In the genomic region with DNA sequence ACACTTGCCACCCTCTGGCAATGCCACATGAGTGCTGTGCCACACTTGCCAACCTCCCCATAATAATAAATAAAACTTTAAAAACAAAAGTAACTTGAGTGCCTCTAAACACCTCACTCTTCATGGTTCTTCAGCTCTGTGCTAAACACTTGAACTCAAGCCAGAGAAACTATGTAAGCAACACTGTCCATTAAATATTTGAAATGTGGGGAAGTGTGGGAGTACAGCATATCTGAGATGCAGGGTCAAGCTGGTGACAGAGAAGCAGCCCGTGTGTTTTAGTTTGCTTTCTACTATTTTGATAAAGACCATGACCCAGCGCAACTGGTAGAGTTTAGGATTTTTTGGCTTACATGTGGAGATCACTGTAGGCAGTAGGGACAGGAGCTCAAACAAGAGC, we compare ENCODE assay signal across 27 mouse cellular contexts.
DNase-seq lines count a peak whose midpoint lies in the region; ATAC-seq and TF ChIP-seq lines count a peak whose summit lies in the region.
"Had no signal": no experiment of that assay in that cellular context is flagged by ENCODE, and none has a peak within 500 bp of the region (broad histone marks: within the 10 kb centered on the region; RNA-seq: fewer than 3 reads in every experiment).

No protein-coding gene starts in this region.

- no peak overlapping the region for H3K9ac ChIP-seq in kidney, postnatal 0 days (ENCODE audit: low read depth, low read length)
- no peak overlapping the region for H3K9ac ChIP-seq in lung, embryonic 16.5 days (ENCODE audit: low read length)
- H3K9ac ChIP-seq: embryonic facial prominence, embryonic 13.5 days; embryonic facial prominence, embryonic 15.5 days; forebrain, embryonic 12.5 days had no signal

- no peaks in the 10 kb centered on the region for H3K36me3 ChIP-seq in kidney, postnatal 0 days (ENCODE audit: insufficient read depth, low read length)
- no peaks in the 10 kb centered on the region for H3K36me3 ChIP-seq in lung, embryonic 16.5 days (ENCODE audit: control insufficient read depth, insufficient read depth, low read length)
- peaks cover 12% of the 10 kb centered on the region for H3K36me3 ChIP-seq in G1E (replicated peaks)
- H3K36me3 ChIP-seq: embryonic facial prominence, embryonic 13.5 days; embryonic facial prominence, embryonic 15.5 days; forebrain, embryonic 10.5 days; forebrain, embryonic 12.5 days had no signal

- no peak overlapping the region for H3K4me3 ChIP-seq in kidney, postnatal 0 days (replicated peaks; ENCODE audit: low read depth, low read length)
- no peak overlapping the region for H3K4me3 ChIP-seq in lung, embryonic 16.5 days (ENCODE audit: low read length)
- H3K4me3 ChIP-seq in G1E (ENCODE audit: low read depth, low read length): 0 out of 2 replicates have a peak overlapping the region, but pooled peaks have one; percentile 4
- H3K4me3 ChIP-seq in brown adipose tissue, adult 24 weeks (ENCODE audit: insufficient read depth, low read depth, low read length): no peak overlapping the region
- H3K4me3 ChIP-seq: embryonic facial prominence, embryonic 13.5 days; embryonic facial prominence, embryonic 15.5 days; erythroblast, embryonic 14.5 days; forebrain, embryonic 10.5 days; forebrain, embryonic 12.5 days had no signal

- peak; percentile 72 for DNase-seq in kidney, postnatal 0 days (ENCODE audit: low spot score)
- DNase-seq in kidney, postnatal 10 days: no peak
- DNase-seq in lung, postnatal 36 days: no peak
- DNase-seq in G1E (ENCODE audit: low spot score): no peak
- DNase-seq in right cerebral cortex, postnatal 14 days: no peak
- no peak for DNase-seq in heart, postnatal 25 days (ENCODE audit: low spot score)
- DNase-seq: adrenal gland, adult 2 months; adrenal gland, postnatal 10 days; adrenal gland, postnatal 25 days; B cell, adult 2 months; cerebellum, adult 11-12 months; cerebellum, adult 2 months; cerebellum, adult 9-10 months; cerebellum, postnatal 10 days; cerebellum, postnatal 36 days; embryo, embryonic 11 days had no signal

- no peaks in the 10 kb centered on the region for H3K27me3 ChIP-seq in kidney, postnatal 0 days (ENCODE audit: insufficient read depth, low read length)
- no peaks in the 10 kb centered on the region for H3K27me3 ChIP-seq in lung, embryonic 16.5 days (ENCODE audit: control insufficient read depth, insufficient read depth, low read depth, low read length)
- H3K27me3 ChIP-seq in G1E (ENCODE audit: insufficient read depth, low read length): no peaks in the 10 kb centered on the region
- H3K27me3 ChIP-seq: CH12.LX; embryonic facial prominence, embryonic 15.5 days; forebrain, embryonic 12.5 days had no signal

- peaks cover 9% of the 10 kb centered on the region for H3K4me1 ChIP-seq in kidney, postnatal 0 days (replicated peaks; ENCODE audit: insufficient read depth, low read length)
- H3K4me1 ChIP-seq in lung, embryonic 16.5 days (replicated peaks; ENCODE audit: control insufficient read depth, insufficient read depth, low read length): 0 out of 2 replicates have a peak, but pooled peaks cover 5% of the 10 kb centered on the region
- H3K4me1 ChIP-seq in G1E (ENCODE audit: insufficient read depth, low read depth, low read length): no peaks in the 10 kb centered on the region
- H3K4me1 ChIP-seq in brown adipose tissue, adult 24 weeks (ENCODE audit: control insufficient read depth, insufficient read depth, insufficient read length, low read length): peaks cover 8% of the 10 kb centered on the region; the same call in 1 of the 2 replicates

- H3K27ac ChIP-seq in kidney, postnatal 0 days: no peak overlapping the region
- H3K27ac ChIP-seq in lung, embryonic 16.5 days (ENCODE audit: low read length): no peak overlapping the region
- H3K27ac ChIP-seq in brown adipose tissue, adult 24 weeks (replicated peaks; ENCODE audit: low read depth, low read length): peak overlapping the region; percentile 73
- H3K27ac ChIP-seq: embryonic facial prominence, embryonic 13.5 days; forebrain, embryonic 10.5 days; forebrain, embryonic 12.5 days had no signal

- intact Hi-C loops in heart, postnatal 25 days (cut with DNase I): no loop called here

- 40% methylated on average over 2 of the region's 2 CpGs for WGBS in kidney, postnatal 0 days
- WGBS in lung, embryonic 16.5 days: 44% methylated on average over 2 of the region's 2 CpGs

- no peak for ATAC-seq in kidney, postnatal 0 days (replicated peaks; ENCODE audit: low FRiP score, low read depth)
- peak; percentile 41; the same call in 1 of the 2 replicates for ATAC-seq in lung, embryonic 16.5 days (ENCODE audit: low read depth)
- no peak for ATAC-seq in G1E (ENCODE audit: extremely low read depth, insufficient number of reproducible peaks, low FRiP score, poor library complexity, severe bottlenecking)
- ATAC-seq: CD4-positive, CD25-positive, alpha-beta regulatory T cell, adult 4 months; forebrain, embryonic 14.5 days; forebrain, embryonic 16.5 days had no signal

- H3K9me3 ChIP-seq in kidney, postnatal 0 days (replicated peaks; ENCODE audit: low read length): no peaks in the 10 kb centered on the region
- no peaks in the 10 kb centered on the region for H3K9me3 ChIP-seq in lung, embryonic 16.5 days (ENCODE audit: control insufficient read depth, low read length)
- no peaks in the 10 kb centered on the region for H3K9me3 ChIP-seq in G1E (replicated peaks)
- H3K9me3 ChIP-seq: embryonic facial prominence, embryonic 13.5 days; embryonic facial prominence, embryonic 15.5 days; forebrain, embryonic 10.5 days; forebrain, embryonic 12.5 days had no signal

- TF ChIP-seq CTCF in kidney, postnatal 0 days (IDR thresholded peaks at IDR 0.05; ENCODE audit: low read depth): no peak
- no peak for TF ChIP-seq CTCF in G1E (IDR thresholded peaks at IDR 0.05; ENCODE audit: low read depth, low read length)

- H3K4me2 ChIP-seq in kidney, postnatal 0 days (ENCODE audit: low read length): no peak overlapping the region
- H3K4me2 ChIP-seq in lung, embryonic 16.5 days (ENCODE audit: low read depth, low read length): no peak overlapping the region
- H3K4me2 ChIP-seq: embryonic facial prominence, embryonic 13.5 days; embryonic facial prominence, embryonic 15.5 days; forebrain, embryonic 12.5 days had no signal
